Mouse (Mus musculus): ENCODE results near the gene Olfr356. TPM values are rescaled to one million over a fixed set of nuclear protein-coding genes. Genes with fewer than 3 reads are reported as not detected.

The Olfr356 gene
- not detected for total RNA-seq (2021)

GRCm38 (mm10) chr2:36936821-36937220 lies at the start of gene Olfr356:
Gene Olfr356 (plus strand): TSS chr2:36937121.
- intact Hi-C loops (cut with DNase I): no loop called here
- DNase-seq (ENCODE audit: extremely low spot score in 1 of 2, low spot score in 2 of 2): no peak

- DNase-seq (ENCODE audit: extremely low spot score in 1 of 2, low spot score in 2 of 2): no peak
- intact Hi-C loops (cut with DNase I): no loop called here
These were observed 44.1 kb upstream of the Olfr356 start, which contains the start of gene Olfr353 for GRCm38 (mm10) chr2:36892836-36893235. Gene Olfr353 (minus strand): TSS chr2:36892936.

- DNase-seq (ENCODE audit: extremely low spot score in 1 of 2, low spot score in 2 of 2): no peak
- intact Hi-C loops (cut with DNase I): no loop called here
These were observed 39.8 kb upstream of the Olfr356 start for GRCm38 (mm10) chr2:36897114-36897513.

GRCm38 (mm10) chr2:36905380-36905779 lies 31.5 kb upstream of the Olfr356 start, which contains the start of gene Olfr354:
Gene Olfr354 (plus strand): TSS chr2:36905680.
- intact Hi-C loops (cut with DNase I): no loop called here
- no peak for DNase-seq (ENCODE audit: extremely low spot score in 1 of 2, low spot score in 2 of 2)

GRCm38 (mm10) chr2:36928797-36929196 lies 8.1 kb upstream of the Olfr356 start, which contains the start of gene Olfr355:
Gene Olfr355 (minus strand): TSS chr2:36928897.
- DNase-seq (ENCODE audit: extremely low spot score in 1 of 2, low spot score in 2 of 2): no peak
- intact Hi-C loops (cut with DNase I): no loop called here

Other genes starting within 250 kb of the Olfr356 start
- gene Olfr347, start 205.2 kb upstream of the Olfr356 start, total RNA-seq (2021): not detected
- not detected for gene Olfr348, start 152.8 kb upstream of the Olfr356 start, total RNA-seq (2021)
- gene Olfr50, start 146.6 kb upstream of the Olfr356 start, total RNA-seq (2021): not detected
- gene Olfr3, start 120.1 kb upstream of the Olfr356 start, total RNA-seq (2021): not detected
- not detected for gene Olfr350, start 90.8 kb upstream of the Olfr356 start, total RNA-seq (2021)
- gene Olfr351, start 74.5 kb upstream of the Olfr356 start, total RNA-seq (2021): not detected
- gene Olfr352, start 68.7 kb upstream of the Olfr356 start, total RNA-seq (2021): not detected
- gene Olfr353, start 44.2 kb upstream of the Olfr356 start, total RNA-seq (2021): not detected
- under 1 TPM in 1 of 2 experiments, not detected in 1; 0.04 TPM for gene Olfr354, start 31.4 kb upstream of the Olfr356 start, total RNA-seq (2021)
- gene Olfr355, start 8.2 kb upstream of the Olfr356 start, total RNA-seq (2021): not detected
- not detected for gene Olfr357, start 56.7 kb downstream of the Olfr356 start, total RNA-seq (2021)
- not detected for gene Olfr358, start 72.2 kb downstream of the Olfr356 start, total RNA-seq (2021)
- gene Olfr360, start 128.6 kb downstream of the Olfr356 start, total RNA-seq (2021): not detected
- gene Olfr361, start 152.2 kb downstream of the Olfr356 start, total RNA-seq (2021): not detected
- not detected for gene Olfr362, start 180.8 kb downstream of the Olfr356 start, total RNA-seq (2021)
- gene Olfr364-ps1, start 202.2 kb downstream of the Olfr356 start, total RNA-seq (2021): not detected